Mouse (Mus musculus) bone marrow macrophage, adult 2 months (primary cell): ENCODE results near the gene C1qbp.

ENCODE experiments used
- CTCF ChIP-seq: IDR thresholded peaks from 2 replicates; pipeline ENCODE4 v1.5.1; 2012; ENCODE audit warnings: low read depth, mild to moderate bottlenecking, low read length, moderate library complexity
- POLR2A ChIP-seq: IDR thresholded peaks from 2 replicates; pipeline ENCODE4 v1.6.1; 2012; ENCODE audit warnings: mild to moderate bottlenecking, low read depth, low read length, borderline replicate concordance

DNA sequence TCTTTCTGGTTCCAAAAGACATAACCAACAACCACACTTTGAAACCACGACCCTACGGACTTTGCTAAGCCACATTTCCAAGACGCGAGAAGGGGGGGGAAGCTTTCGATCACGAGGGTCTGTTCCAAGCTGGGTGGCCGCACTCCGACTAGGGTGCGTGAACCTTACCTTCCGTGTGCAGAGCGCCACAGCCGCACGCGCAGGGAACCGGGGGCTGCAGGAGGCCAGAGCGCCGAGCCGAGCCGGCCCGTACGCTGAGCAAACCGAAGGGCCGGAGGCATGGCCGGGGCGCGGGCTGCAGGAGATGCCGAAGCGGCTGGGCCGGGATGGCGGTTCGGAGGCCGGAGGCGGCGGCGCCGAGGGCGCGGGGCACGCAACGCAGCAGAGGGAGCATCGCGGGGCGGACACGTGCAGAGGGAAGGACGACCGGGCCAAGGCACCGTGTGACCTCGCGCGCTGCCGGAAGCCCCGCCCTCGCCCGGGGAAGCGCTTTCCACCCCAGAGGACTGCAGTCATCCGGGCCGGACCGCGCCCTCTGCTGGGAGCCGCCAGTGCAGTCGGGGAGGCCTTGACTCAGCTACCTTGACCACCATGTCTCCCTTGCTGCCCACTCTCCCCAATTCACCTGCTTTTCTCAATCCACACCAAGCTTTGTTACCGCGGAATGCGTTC lies at the start of gene C1qbp:
- TF ChIP-seq CTCF, result peak; percentile 70
- no peak for TF ChIP-seq POLR2A
